Mouse (Mus musculus) kidney, adult 9 months (tissue): ENCODE measurements around the gene Zfp652.
"Not testable (repeated sequence)": the region's sequence is repeated elsewhere in the genome, so short reads cannot be mapped to it uniquely, and the experiment has no call there.

Experiments used
- DNase-seq: peaks from one replicate; pipeline ENCODE4 v3.0.0; 2022

The Zfp652 gene

DNA sequence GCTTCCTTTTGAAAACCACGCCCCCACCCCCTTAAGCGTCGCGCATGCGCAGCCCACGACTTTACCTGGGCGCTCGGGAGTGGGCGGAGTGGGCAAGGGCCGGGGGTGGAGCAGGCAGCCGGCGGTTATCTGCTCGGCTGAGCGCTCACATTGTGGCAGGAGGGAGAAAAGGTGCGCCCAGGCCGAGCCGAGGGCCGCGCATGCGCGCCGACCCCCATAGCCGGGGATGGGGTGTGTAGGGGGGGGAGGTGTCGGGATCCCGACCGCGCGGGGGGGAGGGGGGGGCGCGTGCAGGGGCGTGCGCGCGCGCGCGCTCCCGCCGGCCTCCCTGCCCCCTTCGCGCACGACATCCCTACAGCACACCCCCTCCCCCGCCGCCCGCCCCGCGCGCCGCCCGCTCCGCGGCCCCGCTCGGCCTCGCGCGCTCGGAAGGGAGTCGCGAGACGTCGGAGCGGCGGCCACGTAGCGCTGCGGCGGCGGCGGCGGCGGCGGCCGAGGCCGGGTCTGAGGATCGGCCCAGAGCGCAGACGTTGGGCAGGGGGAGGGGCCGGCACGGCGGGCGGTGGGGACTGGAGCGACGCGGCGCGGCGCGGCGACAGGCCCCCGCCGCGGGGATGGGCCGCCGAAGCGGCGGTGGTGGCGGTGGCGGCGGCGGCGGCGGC, at the start of gene Zfp652:
Gene Zfp652 (plus strand): TSS at position 111 of the 662 bp plus-strand sequence.
- DNase-seq, result peak; percentile 89

DNA sequence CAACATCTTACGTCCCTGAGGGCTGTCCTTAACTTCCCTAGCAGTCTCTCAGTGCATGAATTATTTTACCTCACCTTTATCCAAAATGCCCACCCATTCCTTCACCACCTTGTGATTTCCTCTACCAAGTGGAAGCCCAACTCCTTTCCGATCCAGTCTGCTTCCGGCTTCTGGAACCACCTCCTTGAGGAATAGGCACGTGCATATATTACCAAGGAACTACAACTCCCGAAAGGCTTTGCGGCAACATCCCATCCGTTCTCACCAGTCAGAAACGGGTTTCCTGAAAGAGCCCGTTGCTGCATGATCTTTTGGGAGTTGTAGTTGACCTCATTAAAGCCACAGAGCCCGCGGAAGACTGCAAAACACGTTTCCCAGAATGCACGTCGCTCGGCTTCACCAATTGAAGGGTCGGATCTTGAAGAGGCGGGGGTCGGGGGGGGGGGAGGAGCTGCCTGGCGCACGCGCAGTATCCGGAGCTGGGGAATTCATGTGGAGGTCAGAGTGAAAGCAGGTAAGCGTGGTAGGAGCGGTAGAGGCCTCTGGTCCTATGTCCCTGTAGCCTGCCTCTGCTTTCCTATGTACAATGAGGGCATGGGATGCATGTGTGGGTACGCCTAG, 45.8 kb upstream of the Zfp652 start, which contains the start of gene Phb:
Gene Phb (plus strand): TSS at position 429 of the 621 bp plus-strand sequence.
- DNase-seq, result peak; percentile 99

DNA sequence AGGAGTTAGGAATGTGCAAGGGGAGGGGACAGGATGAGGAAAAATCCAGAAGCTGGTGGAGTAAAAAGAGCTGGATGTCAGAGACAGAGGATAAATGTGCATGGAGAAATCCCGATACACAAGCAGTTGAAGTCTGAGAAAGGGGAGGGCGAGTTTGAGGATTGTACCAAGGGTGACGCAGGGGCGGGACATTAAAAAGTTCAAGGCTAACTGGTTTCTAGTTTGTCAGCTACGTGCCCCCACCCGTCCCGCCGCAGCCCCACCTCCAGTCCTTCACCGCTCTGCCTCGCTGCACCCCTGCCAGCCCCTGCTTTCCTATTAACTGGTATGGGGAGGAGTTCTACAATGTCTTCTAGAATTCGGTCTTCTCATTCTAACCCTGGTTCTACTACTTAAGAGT, 45.3 kb upstream of the Zfp652 start:
- DNase-seq, result peak; percentile 79

DNA sequence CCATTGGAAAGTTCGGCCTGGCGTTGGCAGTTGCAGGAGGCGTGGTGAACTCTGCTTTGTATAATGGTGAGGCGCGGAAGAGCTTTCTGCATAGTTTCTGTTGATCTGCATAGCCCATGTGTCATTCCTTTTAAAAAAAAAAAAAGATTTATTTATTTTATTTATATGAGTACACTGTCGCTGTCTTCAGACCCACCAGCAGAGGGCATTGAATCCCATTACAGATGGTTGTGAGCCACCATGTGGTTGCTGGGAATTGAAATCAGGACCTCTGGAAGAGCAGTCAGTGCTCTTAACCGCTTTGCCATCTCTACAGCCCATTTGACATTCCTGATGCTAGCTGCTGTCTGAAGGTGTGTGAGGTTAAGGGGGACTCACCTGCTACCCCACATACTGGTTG, 44.4 kb upstream of the Zfp652 start:
- DNase-seq, result not testable (repeated sequence)

DNA sequence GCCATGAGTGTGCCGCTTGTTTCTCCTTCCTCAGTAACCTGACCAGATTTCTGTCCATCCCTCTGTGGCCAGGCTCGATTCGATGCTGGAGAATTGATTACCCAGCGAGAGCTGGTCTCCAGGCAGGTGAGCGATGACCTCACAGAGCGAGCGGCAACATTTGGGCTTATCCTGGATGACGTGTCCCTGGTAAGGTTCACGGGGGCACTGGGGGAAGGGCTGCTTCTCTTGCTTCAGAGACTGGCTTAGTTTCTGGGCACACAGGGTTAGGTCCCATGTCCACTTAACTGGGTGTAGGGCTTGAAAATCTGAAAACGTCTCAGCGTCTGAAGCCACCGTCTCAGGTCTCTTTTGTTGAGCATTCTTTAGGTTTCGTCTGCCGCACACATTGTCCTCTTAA, 37.0 kb upstream of the Zfp652 start:
- DNase-seq, result no peak

DNA sequence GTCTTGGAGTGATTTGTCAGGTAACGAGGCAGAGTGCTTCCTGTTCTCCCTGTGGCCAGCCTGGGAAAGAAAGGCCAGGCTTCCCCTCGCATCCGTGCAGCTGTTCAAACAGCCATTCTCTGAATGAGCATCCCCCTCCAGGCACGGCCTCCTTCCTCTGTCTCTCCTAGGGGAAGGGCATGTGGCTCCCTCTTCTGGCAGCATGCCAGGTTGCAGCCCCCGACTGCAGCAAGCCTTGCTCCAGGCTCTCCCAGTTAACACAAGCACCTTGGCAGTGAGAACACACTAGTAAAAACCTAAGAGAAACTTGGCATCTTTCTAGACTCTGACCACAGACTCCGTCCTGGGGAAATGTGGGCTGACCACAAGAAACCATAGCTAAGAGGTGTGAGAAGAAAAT, 36.2 kb upstream of the Zfp652 start:
- DNase-seq, result peak; percentile 33

DNA sequence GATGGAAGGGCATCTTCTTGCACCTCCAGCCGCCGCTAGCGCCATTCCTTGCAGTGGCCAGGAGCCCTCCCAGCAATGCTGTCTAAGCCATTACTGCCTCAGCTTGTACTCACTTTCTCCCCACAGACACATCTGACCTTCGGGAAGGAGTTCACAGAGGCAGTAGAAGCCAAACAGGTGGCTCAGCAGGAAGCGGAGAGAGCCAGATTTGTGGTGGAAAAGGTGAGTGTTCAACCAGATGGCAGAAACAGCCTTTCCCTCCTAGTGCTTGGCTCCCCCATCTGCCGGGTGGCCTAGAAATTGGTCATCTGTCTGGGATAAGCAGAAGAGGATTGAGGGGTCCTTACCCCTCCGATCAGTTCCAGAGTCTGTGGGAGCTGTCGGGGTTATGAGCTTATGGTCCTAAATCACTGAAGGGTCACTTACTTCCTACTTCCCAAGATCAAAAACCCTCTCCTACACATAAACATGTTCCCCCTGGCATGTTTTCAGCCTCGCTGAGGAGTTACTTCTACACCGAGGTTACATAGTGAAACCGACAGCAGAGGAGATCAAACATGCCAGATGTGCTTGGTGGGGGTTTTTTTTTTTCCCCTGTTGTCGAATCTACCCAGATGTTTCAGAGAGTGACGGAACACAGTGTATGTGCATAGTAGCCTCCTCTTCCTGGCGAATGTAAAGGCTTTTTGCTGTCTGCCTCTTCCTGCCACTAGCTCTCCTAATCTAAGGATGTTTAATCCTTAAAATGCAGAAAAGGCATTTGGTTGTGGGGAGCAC, 34.4 kb upstream of the Zfp652 start:
- no peak for DNase-seq

DNA sequence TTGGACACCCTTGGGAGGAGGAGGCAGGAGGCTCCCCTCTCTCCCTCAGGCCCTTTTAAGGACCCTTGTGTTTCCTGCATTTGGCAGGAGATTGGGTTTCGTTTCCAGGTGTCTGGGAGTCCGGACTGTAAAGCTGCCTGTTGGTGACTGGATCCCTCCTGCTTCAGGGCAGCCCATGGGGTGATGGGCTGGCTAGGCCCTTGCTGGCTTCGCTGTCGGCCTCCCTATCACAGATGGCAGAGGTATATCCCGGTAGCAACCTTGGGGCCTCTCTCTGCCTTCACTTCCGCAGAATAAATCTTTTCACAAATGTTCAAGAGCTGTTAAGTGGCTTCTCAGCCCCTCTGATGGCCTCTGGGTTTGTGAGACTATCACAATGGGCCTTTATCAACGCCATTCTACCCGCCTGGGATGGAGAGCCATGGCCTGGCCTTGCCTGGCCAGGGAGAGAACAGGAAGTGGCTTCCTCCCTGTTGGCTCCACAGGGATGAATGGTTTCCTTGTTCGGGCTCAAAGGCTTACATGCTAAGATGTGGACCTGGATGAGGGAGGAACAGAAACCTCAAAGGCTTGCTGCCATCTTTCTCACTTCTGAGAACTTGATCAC, 30.4 kb upstream of the Zfp652 start:
- DNase-seq, result no peak

DNA sequence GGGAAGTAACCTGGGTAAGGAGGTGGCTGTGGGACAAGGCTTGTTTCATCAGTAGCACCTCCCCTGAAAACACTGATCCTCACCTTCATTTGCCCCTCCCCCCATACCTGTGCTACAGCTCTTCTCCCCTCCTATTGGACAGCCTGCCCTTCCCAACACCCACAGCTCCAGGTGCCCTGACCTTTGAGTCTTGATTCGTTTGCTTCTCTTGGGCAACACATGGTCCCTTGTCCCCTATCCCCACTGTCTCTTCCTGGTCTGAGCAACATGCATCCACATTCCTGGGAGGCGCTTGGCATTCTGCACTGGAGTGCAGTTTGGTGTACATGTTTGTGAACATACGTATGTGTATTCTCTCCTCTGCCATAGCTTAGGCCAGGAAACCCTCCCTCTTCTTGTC, 29.5 kb upstream of the Zfp652 start:
- DNase-seq, result no peak

DNA sequence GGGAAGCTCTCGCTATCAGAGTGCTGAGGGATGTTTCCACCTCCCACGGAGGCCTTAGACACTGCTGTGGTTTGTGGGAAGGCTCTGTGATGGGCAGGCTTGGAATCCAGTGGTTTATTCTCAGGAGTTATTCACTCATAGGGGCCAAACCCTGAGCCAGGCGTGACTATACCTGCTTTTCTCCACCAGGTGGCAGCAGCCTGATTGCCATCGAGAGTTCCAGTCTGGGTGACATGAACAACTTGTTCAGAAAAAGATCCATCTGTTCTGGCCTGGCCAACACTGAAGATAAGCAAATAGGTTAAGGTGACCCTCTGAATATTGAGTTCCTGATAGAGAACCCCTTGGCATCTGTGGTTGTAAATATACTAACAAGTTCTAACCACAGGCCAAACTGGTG, 26.4 kb upstream of the Zfp652 start:
- DNase-seq, result peak; percentile 85

DNA sequence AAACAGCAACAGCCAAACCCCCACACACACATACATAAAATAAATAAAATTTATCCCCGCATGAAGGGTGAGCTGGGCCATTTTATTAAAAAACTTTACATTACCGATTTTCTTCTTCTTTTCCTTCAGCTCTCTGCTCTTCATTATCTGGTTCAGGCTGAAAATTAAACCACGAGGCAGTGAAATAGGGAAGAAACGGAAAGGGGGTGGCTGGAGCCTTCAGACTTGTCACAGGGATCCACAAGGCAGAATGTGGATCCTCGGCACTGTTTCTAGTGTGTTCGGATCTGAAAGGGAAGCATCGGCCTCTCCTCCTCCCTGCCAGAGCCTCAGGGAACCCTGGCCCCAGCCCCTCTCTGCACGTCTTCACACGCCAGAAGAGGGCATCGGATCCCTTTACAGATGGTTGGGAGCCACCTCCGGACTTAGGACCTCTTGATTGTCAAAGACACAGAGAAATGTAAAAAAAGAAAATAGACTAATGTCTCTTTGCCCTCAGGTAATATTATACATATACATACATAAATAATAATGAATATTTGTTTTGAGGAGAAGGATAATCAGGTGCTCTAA, 25.3 kb upstream of the Zfp652 start:
- no peak for DNase-seq

DNA sequence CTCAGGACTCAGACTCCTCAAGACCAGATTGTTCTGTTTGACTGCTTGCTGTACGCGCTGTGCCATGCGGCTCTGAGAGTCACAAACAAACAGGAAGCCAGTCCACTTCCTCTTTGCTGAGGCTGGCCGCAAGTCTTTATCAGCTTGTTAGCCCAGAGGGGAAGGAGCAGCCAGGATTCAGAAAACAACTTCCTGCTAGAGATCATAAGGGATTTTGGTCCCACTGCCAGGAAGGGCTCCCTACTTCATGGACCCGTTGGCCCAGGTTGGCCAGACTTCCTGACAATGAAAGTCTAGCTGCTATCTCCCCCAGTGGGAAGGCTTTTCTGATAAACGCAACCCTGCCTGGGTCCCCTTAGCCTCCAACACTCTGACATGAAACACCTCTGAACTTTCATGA, 24.0 kb upstream of the Zfp652 start:
- DNase-seq, result peak; percentile 64

DNA sequence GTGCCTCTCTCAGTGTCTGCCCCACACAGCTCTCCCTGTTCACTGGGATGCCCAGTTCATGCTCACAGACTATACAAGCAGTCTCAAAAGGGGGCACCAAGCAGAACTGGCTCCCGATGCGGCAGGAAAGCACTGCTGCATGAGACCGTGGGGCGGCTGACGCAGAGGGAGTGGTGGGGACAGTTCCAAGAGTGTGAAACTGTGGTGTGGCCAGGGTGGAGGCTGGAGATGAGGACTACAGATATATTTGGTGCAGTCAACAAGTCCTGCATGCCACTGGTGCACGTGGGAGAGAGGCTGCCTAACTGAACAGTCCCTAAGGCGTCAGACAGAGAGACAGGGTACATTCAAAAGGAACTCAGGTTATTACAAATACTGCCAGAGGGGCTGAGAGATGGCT, 23.5 kb upstream of the Zfp652 start:
- DNase-seq, result no peak

DNA sequence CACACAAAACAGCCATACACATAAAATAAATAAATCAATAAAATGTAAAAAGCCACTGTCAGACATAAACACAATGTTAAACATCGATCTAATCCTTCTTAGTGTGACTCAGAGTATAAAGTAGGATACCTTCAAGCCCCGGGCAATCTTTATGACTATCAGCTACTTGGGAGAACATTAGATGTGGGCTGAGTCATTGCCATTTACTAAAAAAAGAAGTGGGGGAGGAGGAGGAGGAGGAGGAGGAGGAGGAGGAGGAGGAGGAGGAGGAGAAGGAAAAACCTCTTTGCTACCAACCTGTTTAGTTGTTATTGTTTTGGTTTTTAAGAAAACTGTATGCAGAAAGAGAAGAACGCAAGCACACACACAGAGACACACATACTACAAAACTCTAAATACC, 22.9 kb upstream of the Zfp652 start:
- DNase-seq, result no peak

DNA sequence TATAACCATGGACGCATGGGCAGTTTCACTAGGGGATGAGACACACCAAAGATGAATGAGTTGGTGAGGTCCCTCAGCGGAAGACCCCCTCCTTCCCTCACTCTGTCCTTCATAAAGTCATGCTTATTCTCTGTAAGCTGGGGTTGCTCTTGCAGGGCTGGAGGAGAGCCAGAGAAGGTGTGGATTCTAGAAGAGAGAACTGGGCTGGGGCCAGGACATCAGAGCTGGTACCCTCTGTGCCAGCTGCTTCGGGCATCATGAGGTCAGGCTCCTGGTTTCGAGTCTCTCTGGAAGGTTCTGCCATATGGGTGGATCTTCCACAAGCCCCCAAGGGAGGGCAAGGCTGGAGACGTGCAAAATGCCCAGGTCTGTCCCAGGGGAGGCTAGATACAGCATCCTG, 13.9 kb upstream of the Zfp652 start:
- no peak for DNase-seq

DNA sequence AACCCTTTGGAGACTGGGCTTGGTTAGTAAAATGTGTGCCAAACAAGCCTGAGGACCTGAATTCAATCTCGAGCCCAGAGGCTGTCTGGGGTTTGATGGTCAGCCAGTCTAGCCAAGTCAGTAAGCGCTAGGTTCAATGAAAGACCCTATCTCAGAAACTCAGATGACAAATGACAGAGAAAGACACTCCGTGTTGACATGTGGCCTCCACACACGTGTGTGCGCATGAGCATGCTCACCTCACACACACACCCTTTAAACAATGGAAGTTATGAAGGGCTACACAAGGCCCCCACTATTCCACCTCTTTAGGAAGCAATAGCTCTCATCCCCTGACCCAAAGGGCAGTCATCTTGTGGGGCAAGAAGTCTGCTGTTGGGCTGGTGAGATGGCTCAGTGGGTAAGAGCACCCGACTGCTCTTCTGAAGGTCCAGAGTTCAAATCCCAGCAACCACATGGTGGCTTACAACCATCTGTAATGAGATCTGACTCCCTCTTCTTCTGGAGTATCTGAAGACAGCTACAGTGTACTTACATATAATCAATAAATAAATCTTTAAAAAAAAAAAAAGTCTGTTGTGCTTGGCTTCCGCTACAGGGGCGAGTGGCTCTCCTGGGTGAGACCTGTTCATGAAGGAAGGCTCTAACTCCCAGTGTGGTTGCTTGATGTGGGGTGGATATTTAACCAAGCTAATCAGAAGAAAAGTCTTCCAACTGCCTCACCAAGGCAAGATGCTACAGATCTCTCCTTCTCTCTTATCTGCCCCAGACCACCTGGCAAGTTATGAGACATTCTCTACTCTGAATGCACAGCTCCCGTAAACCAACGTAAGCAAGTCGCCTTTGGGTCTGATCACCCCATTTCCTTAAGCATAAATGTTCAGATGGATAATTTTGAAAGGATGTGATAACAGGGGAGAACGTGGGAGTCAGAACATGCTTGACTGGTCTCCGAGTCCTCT, 11.4 kb upstream of the Zfp652 start:
- no peak for DNase-seq

DNA sequence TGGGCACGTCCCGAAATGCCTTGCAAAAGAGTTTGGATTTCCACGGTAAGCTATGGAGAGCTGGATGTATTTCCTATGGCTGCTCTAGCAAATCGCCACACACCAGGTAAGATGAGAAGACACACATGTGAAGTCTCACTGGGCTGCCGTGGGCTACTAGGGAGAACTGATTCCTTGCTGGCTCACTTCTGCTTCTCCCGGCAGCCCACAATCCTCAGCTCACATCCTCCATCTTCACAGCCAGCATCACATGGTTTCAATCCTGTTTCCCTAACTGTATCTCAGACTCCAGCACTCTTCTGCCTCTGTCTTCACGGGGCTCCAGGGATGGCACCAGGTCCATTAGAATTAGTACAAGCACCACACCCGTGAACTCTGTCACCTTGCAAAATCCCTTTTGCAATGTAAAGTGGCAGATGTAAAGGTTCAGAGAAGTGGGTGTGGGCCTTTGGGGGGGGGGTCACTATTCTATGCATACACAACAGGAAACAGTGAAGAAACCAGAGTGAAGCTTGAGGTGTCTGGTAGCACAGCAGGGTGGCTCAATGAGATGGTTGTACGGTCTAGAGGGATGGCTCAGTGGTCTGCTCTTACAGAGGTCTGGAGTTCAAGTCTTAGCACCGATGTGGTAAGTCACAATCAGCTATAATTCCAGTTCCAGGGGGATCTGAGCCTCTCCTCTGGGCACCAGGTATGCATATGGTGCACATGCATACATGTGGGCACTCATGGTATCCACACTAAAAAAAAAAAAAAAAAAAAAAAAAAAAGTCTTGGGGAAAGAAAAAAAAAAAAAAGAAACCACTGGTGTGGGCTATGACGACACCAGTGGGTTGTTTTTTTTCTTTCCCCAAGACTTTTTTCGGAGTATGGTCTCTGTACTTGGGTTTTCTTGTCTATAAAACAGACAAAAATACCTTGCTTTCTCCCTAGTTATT, 8.2 kb upstream of the Zfp652 start:
- DNase-seq, result no peak

DNA sequence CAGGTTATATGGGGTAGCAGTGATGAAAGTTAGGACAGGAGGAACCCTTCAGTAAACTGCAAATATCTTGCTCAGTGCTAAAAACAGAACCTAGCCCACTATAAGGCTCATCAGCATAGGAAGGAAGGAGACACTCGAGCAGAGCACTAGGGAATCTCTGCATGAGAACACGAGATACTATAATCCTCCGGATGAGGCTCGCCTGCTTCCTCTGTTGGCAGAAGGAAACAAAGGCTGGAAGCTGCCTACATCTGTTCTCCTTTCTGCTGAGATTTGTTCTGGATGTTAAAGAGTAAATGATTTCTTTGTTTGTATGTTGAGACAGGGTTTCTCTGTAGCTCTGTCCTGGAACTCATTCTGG, 7.5 kb upstream of the Zfp652 start:
- DNase-seq, result no peak

DNA sequence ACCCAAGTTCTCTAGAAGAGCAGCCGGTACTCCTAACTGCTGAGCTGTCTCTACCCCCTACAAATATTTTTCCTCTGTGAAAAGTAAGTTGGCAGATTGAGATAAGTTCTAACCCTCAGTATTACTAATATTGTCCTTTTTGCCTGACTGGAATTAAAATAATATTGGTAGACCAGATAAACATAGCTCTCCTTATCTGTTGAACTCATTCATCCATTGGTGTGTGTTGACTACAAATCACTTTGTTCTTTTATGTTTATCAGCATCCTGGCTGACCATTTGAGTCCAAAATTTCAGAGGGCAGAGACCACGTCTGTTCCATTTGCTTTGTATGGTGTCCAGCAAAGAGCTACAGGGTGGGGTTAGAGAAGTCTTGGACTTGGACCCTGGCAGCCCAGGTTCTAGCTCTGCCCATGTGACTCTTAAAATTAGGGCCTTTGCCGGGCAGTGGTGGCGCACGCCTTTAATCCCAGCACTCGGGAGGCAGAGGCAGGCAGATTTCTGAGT, 2.9 kb upstream of the Zfp652 start:
- DNase-seq, result no peak

DNA sequence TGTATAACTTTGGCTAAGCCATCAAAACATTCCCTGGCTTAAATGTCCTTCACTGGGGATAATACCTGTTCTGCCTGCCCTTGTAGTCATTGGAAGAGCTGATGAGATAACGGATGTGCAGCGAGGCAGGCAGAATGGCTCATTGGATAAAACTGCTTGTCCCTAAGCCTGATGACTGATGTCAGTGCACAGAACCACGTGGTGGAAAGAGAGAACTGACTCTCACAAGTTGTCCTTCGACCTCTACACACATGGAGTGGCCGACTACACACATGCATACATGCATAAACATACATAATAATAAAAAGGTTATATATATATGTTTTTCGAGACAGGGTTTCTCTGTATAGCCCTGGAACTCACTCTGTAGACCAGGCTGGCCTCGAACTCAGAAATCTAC, 2.0 kb upstream of the Zfp652 start:
- DNase-seq, result no peak

DNA sequence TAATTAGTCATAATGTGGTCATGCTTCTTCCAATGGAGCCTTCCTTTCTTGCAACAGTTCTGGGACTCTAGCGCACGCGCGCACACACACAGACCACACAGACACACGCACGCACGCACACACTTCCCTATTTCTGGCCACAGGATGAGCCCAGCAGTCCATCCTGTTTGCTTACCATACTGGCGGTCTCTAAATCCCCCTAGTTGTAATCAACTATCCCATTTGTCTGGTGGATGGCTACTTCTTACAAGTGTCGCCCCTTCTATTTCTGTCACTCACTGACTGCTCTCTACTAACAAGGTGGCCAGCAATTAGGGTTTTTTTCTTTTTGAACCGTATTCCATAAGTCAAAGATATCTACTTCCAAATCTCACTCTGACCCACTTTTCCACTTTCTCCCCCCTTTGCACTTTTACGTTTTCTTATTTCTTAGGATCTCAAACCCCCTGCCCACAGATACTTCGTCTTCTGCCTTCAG, 349 bp upstream of the Zfp652 start:
- no peak for DNase-seq
